Mouse (Mus musculus) cortical plate, adult 2 months (tissue): ENCODE data around the gene Dusp22.

Source experiments
- CTCF ChIP-seq: fragments of 200-500 bp; IDR thresholded peaks from 2 replicates; pipeline ENCODE4 v1.5.1; 2011; ENCODE audit warnings: mild to moderate bottlenecking, control low read depth, low read length; ENCODE audit not compliant: insufficient read depth; ENCODE audit errors: extremely low read depth
- POLR2A ChIP-seq: fragments of 200-500 bp; IDR thresholded peaks from 2 replicates; pipeline ENCODE4 v1.6.1; 2011; ENCODE audit warnings: mild to moderate bottlenecking, low read length, control low read depth; ENCODE audit not compliant: insufficient read depth; ENCODE audit errors: extremely low read depth

- TF ChIP-seq POLR2A: no peak
- TF ChIP-seq CTCF: no peak
Measured at GRCm38 (mm10) chr13:30702695-30703094, 42.9 kb downstream of the Dusp22 start.
